Mouse (Mus musculus) bone marrow macrophage, adult 2 months (primary cell): ENCODE data around the gene Eif4ebp2. TPM values are rescaled to one million over a fixed set of nuclear protein-coding genes. Genes with fewer than 3 reads are reported as not detected.

Experiments used
- H3K27ac ChIP-seq: 2 replicates; pipeline ENCODE4 v1.5.1; 2012; ENCODE audit warnings: low read depth, low read length; ENCODE audit not compliant: insufficient read depth
- H3K4me1 ChIP-seq: 2 replicates; pipeline ENCODE4 v1.6.1; 2012; ENCODE audit warnings: low read length; ENCODE audit not compliant: control insufficient read depth, insufficient read depth
- H3K4me3 ChIP-seq: 2 replicates; pipeline ENCODE4 v1.5.1; 2012; ENCODE audit warnings: mild to moderate bottlenecking, low read length, moderate library complexity; ENCODE audit not compliant: insufficient read depth
- CTCF ChIP-seq: IDR thresholded peaks from 2 replicates; pipeline ENCODE4 v1.5.1; 2012; ENCODE audit warnings: low read depth, mild to moderate bottlenecking, low read length, moderate library complexity
- POLR2A ChIP-seq: IDR thresholded peaks from 2 replicates; pipeline ENCODE4 v1.6.1; 2012; ENCODE audit warnings: mild to moderate bottlenecking, low read depth, low read length, borderline replicate concordance
- polyA plus RNA-seq: library from polyadenylated mRNA; stranded (reverse); fragments of >200 nt; gene quantifications from 2 replicates; pipeline ENCODE4 v1.2.4, GENCODE M21; 2012; ENCODE audit not compliant: missing spikeins, insufficient read depth, insufficient read length

Eif4ebp2 gene
- polyA plus RNA-seq, 1 experiment, result 105 TPM

DNA sequence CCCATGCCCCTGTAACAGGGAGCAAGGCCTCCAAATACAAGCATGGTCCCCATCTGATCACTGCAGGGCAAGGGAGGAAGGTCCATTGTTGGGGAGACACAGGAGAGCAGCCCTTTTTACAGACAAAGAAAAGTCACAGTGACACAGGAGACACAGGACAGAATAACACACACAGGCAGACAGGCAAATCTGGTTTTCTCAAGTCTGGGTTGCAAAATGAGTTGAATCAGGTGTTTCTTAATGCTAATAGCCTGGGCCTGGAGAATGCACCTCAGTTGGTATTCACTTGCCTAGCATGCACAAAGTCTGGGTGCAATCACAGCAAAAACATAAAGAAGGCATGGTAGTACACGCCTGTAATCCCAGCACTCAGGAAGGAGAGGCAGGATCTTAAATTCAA is 8.6 kb downstream of the Eif4ebp2 start:
- Histone ChIP-seq H3K27ac (no peak overlapping the region), H3K4me3 (no peak overlapping the region), H3K4me1 (peaks cover 16% of the 10 kb centered on the region)
- TF ChIP-seq CTCF (no peak), POLR2A (no peak)

DNA sequence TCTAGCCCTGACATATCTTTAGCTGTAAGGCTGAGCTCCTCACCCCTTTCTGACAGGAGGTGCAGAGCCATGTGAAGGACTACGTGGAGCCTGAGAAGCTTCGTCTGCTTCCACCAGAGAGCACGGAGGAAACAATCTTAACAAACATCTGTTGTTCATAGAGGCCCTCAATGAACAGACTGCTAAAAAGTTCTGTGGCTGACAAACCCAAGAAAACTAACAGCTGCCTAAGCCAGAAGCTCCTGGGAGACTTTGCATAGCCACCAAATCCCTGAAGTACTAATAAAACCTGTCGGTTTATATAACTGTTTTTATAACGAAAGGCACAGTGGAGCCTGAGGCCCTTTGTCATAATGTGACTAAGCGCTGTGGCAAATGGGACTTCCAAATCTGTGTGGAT is 9.0 kb downstream of the Eif4ebp2 start:
- TF ChIP-seq CTCF (no peak), POLR2A (no peak)
- Histone ChIP-seq H3K4me3 (no peak overlapping the region), H3K27ac (no peak overlapping the region), H3K4me1 (peaks cover 13% of the 10 kb centered on the region)

DNA sequence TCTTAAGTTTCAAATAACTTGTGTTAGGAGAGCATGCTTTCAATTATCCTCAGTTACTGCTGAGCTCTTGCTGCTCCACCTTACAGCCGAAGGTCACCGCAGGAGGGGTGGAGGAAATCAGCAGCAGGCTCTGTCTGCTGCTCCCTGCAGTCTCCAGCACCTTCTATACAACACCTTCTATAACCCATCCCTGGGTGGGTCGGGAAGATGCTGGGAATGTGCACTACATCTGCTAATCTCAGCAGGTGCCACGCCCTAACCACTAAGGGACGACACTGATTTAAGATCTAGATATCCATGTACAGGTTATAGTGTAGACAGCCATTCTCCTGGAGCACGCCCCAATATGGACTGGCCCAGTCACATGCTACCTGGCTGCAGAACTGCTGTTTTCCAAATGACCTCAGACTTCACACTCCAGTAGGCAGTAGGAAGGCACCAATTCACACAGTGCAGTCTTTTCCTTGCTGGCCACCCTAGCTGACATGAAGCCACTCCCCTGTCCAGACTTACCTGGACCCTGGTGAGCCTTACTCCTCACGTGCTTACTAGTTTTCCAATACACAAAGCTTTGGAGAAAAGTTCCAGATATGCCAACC is 12.2 kb downstream of the Eif4ebp2 start:
- no peak overlapping the region for H3K27ac ChIP-seq
- TF ChIP-seq POLR2A, result no peak
- no peak for TF ChIP-seq CTCF
- H3K4me3 ChIP-seq, result no peak overlapping the region
- peaks cover 2% of the 10 kb centered on the region; the same call in 1 of the 2 replicates for H3K4me1 ChIP-seq

DNA sequence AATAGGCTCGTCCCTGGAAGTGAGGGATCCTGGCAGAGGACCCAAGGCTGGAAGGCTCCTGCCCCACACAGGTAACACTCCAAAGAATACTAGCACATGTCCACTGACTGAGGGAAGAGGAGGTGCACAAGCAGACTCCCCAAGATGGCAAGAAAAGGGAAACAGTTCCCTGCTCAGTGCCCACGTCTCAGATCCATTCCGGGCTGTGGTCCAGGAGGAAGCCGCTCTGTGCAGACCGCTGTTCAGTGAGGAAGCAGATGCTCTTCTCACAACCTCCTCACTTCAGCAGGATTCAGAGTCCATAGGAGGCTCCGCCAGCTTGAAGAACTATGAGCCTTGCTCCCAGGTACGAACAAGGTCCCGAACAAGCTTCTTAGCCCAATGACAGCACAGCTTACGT is 21.1 kb downstream of the Eif4ebp2 start:
- no peak for TF ChIP-seq POLR2A
- TF ChIP-seq CTCF, result no peak
- H3K4me3 ChIP-seq, result no peak overlapping the region
- no peaks in the 10 kb centered on the region for H3K4me1 ChIP-seq
- H3K27ac ChIP-seq, result no peak overlapping the region

DNA sequence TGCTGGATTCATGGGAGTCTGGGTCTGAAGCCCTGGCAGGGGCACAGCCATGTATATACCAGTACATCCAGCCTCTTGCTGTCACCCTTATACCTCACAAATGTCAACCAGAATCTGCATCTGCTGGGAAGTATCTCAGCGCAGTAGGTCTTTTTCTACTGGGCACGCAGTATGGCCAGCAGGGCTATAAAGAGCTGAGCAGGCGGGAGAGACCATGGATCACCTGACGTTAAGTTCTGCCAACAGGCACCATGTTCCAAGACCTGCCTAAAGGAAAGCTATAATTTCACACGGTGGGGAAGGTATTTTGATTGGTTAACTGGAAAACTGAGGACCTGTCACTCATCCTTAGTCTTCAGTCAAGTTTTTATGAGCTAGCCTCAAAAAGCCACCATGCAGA is 23.4 kb downstream of the Eif4ebp2 start:
- H3K27ac ChIP-seq, result no peak overlapping the region
- no peak for TF ChIP-seq POLR2A
- no peak for TF ChIP-seq CTCF
- H3K4me1 ChIP-seq, result peaks cover 6% of the 10 kb centered on the region
- no peak overlapping the region for H3K4me3 ChIP-seq

DNA sequence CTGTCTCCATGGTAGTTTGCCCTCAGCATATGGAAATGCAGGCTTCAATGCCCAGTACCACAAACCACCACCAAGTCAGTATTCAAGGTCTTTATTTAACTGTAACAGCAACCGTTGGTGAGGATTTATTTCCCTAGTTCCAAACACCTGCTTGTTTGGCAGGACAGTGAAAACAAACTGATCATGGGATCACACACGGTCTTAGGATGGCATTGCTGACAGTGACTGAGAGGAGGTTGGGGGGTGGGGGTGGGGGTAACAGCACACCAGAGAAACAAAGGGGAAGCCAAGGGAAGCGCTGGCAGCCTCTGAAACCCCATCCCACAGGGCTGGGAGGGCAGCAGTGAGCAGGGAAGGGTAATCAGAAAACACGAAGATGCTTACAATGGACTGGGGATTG is 24.0 kb downstream of the Eif4ebp2 start:
- Histone ChIP-seq H3K4me1 (peaks cover 8% of the 10 kb centered on the region), H3K4me3 (no peak overlapping the region), H3K27ac (no peak overlapping the region)
- TF ChIP-seq POLR2A, result no peak
- no peak for TF ChIP-seq CTCF

DNA sequence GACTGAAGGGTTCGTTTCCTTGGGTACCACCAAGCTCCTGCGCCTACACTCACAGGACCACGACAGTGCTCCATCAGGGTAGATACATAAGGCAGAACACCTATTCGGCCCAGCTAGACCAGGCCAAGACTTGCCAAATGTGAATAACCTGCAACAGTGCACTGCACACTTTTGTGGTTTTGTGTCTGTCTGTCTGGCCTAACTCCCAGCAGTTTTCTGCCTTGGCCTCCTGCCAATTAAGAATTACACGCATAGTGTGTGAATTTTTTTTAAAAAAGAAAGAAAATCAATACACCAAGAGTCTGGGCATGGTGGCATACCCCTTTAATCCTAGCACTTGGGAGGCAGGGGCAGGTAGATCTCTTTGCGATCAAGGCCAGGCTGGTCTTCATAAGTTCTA is 24.5 kb downstream of the Eif4ebp2 start:
- Histone ChIP-seq H3K4me1 (peaks cover 13% of the 10 kb centered on the region), H3K27ac (no peak overlapping the region), H3K4me3 (no peak overlapping the region)
- TF ChIP-seq POLR2A (no peak), CTCF (no peak)

DNA sequence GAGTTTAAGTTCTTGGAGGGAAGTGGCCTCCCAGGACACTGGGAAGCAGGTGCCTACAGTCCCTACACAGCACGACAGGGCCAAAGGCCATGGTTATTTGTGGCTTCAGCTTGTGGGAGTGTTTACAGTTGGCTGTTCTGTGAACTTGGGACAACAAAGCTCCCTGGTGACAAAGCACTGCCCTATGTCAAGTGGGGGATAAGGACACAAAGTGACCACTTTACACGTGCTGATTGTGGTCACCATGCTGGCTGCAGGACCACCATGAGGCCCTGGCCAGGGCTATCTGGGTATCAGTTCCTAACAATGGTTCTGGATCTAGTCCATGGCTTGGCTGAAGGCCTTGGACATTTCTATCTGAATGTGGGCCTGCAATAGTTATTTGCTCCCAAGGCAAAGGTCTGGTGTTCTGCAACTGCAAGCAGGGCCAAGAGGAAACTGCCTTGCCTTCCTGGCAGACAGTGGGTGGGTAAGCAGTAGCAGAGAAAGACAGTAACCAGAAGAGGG is 26.2 kb downstream of the Eif4ebp2 start:
- no peak for TF ChIP-seq CTCF
- no peak for TF ChIP-seq POLR2A
- peaks cover 16% of the 10 kb centered on the region for H3K4me1 ChIP-seq
- H3K4me3 ChIP-seq, result no peak overlapping the region
- H3K27ac ChIP-seq, result no peak overlapping the region

DNA sequence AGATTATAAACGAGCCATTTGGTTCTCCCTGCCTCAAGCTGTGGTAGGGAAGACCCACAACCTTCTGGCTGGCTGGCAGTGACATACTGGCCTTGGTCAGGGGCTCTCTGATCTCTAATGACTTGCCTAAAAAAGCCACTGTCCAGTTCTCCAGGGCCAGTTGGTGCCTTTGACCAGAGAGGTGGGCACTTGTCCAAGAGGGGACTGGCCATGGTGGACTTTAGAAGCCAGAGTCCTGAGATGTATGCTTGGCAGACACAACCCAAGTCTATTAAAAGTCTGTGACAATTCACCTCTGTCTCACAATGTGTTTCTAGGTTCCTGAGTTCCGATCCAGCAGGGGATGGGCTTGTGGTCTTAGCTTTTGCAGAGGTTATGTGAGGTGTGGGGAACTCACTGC is 27.4 kb downstream of the Eif4ebp2 start:
- Histone ChIP-seq H3K4me1 (peaks cover 16% of the 10 kb centered on the region), H3K4me3 (no peak overlapping the region)

DNA sequence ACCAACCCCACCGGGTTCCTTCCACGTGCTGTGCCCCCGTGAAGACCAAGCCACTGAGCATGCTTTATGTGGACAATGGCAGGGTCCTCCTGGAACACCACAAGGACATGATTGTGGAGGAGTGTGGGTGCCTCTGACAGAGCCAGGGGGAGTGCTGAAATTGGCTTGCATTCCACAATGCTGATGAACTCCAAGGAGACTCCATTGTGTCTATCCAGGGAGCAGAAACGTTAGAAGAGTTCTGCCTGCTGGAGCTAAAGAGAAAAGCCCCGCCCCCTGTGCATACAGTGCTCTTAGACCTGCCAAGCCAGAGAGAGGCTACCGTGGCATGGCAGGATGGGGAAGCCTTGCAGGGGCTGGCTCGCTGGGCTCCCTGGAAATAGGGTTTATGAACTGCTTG is 28.0 kb downstream of the Eif4ebp2 start:
- Histone ChIP-seq H3K4me3 (no peak overlapping the region), H3K27ac (no peak overlapping the region), H3K4me1 (peaks cover 16% of the 10 kb centered on the region)
- no peak for TF ChIP-seq CTCF
- no peak for TF ChIP-seq POLR2A

More for the DNA sequence above, 27.4 kb downstream of the Eif4ebp2 start:
- no peak overlapping the region for H3K27ac ChIP-seq
- TF ChIP-seq POLR2A (no peak), CTCF (no peak)

DNA sequence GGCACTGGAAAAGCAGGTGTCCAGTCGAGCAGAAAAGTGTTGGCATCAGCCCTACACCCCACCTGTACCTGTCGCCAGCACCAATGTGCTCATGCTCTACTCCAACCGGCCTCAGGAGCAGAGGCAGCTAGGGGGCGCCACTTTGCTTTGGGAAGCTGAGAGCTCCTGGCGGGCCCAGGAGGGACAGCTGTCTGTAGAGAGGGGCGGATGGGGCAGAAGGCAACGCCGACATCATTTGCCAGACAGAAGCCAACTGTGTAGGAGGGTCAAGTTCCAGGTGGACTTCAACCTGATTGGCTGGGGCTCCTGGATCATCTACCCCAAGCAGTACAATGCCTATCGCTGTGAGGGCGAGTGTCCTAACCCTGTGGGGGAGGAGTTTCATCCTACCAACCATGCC is 29.2 kb downstream of the Eif4ebp2 start:
- H3K27ac ChIP-seq, result no peak overlapping the region
- TF ChIP-seq POLR2A (no peak), CTCF (peak; percentile 98)
- no peak overlapping the region for H3K4me3 ChIP-seq
- H3K4me1 ChIP-seq, result peaks cover 18% of the 10 kb centered on the region
